Mouse (Mus musculus) embryonic fibroblast, embryonic 13.5 days (primary cell): ENCODE results near the gene Pds5a. TPM values are rescaled to one million over a fixed set of nuclear protein-coding genes. Genes with fewer than 3 reads are reported as not detected.
A peak's percentile ranks its signal among the peaks of the same experiment; 100 is the strongest.

Source experiments
- H3K27ac ChIP-seq: 2 replicates; pipeline ENCODE4 v1.5.1; 2012; ENCODE audit warnings: low read length, control low read depth, inconsistent platforms; ENCODE audit not compliant: insufficient read depth
- H3K4me1 ChIP-seq: 2 replicates; pipeline ENCODE4 v1.6.1; 2011; ENCODE audit warnings: low read length; ENCODE audit not compliant: control insufficient read depth, insufficient read depth
- H3K4me3 ChIP-seq: 2 replicates; pipeline ENCODE4 v1.5.1; 2011; ENCODE audit warnings: mild to moderate bottlenecking, control low read depth, low read length; ENCODE audit not compliant: insufficient read depth
- CTCF ChIP-seq: IDR thresholded peaks from 2 replicates; pipeline ENCODE4 v1.5.1; 2011; ENCODE audit warnings: mild to moderate bottlenecking, control low read depth, low read length, moderate library complexity, borderline replicate concordance; ENCODE audit not compliant: insufficient read depth
- POLR2A ChIP-seq: IDR thresholded peaks from 2 replicates; pipeline ENCODE4 v1.6.1; 2011; ENCODE audit warnings: low read depth, mild to moderate bottlenecking, control low read depth, low read length, moderate library complexity
- polyA plus RNA-seq: library from polyadenylated mRNA; stranded (reverse); fragments of >200 nt; gene quantifications from 2 replicates; pipeline ENCODE4 v1.2.4, GENCODE M21; 2011; ENCODE audit warnings: low read depth; ENCODE audit not compliant: missing spikeins, insufficient read length

Gene Pds5a
- polyA plus RNA-seq, 1 experiment = 225 TPM

DNA sequence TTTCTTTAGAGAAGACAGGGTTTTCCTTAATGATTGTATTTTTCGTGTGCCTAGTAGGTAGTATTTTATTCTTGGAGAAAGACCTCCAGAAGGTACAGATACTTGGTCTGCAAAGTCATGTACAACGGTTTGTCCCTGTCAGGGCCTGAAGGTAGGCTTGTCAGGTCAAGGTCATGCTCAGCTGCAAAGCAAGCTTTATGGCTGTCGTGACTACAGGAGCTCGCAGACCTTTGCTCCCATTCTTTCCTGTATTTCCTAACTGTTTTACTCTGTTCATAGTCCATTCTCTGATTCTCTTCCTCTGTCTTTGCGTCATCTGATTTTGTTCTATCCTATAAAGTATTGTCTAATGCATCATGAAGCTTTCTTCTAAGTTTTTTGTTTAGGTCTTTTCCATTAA lies 111.8 kb downstream of the Pds5a start:
- Histone ChIP-seq H3K27ac (no peak overlapping the region), H3K4me3 (no peak overlapping the region), H3K4me1 (no peaks in the 10 kb centered on the region)
- TF ChIP-seq POLR2A = no peak

DNA sequence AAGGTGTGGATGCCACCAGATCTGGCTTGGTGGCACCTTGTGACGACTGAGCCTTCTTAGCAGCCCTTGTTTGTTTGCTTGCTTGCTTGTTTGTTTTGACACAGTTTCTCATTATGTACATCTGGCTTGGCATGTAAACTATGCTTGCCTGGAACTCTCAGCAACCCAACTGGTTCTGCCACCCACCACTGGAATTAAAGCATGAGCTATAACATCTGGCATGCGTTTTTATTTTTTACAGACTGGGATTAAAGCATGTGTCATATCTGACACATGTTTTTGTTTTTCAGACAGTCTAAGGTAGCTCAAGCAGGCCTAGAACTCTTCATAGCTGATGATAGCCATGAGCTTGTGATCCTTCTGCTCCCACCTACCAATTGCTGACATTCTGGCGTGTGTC lies 119.5 kb downstream of the Pds5a start:
- TF ChIP-seq CTCF = no peak
- no peak for TF ChIP-seq POLR2A
- 0 out of 2 replicates have a peak overlapping the region, but pooled peaks have one; percentile 6 for H3K27ac ChIP-seq
- H3K4me1 ChIP-seq = peaks cover 9% of the 10 kb centered on the region; the same call in 1 of the 2 replicates
- H3K4me3 ChIP-seq = no peak overlapping the region

DNA sequence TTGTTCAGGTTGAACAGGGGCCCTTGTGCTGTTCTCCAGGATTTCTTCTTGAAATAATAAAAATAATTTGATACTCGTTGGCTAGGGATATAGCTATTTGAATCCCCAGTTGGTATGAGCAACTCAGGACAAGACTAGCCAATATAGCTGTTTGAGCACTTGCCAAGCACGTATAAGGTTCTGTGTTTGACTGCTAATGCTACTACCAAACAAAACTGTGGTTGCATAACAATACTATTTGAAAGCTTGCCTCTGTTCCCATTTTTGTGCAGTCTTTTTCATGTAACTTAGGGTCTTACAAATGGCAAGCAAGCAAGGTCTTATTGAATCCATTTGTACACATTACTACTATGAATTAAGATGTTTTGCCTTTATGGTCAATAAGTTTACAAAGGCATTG lies 122.2 kb downstream of the Pds5a start:
- no peak overlapping the region for H3K4me3 ChIP-seq
- TF ChIP-seq CTCF = no peak
- no peak for TF ChIP-seq POLR2A
- H3K27ac ChIP-seq = no peak overlapping the region
- peaks cover 9% of the 10 kb centered on the region; the same call in 1 of the 2 replicates for H3K4me1 ChIP-seq

DNA sequence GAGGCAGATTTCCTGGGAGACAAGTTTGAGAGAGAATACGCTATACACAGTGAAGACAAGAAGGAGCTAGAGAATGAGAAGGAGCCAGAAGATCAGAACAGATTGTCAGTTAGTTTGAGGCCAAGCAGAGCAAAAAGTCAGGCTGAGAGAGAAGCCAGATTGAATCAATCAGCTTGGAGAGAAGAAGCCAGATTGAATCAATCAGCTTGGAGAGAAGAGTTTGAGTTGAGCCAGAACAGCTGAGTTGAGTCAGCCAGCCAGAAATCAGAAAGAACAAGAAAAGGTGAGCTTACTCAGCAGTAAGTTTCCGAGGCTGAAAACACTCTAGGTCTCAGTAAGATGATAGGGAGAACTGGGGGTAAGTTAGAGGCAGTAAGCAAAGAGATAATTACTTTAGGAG lies 123.2 kb downstream of the Pds5a start:
- H3K4me3 ChIP-seq = no peak overlapping the region
- H3K27ac ChIP-seq = no peak overlapping the region; the same call in 1 of the 2 replicates
- TF ChIP-seq POLR2A = no peak
- no peak for TF ChIP-seq CTCF
- peaks cover 9% of the 10 kb centered on the region; the same call in 1 of the 2 replicates for H3K4me1 ChIP-seq

DNA sequence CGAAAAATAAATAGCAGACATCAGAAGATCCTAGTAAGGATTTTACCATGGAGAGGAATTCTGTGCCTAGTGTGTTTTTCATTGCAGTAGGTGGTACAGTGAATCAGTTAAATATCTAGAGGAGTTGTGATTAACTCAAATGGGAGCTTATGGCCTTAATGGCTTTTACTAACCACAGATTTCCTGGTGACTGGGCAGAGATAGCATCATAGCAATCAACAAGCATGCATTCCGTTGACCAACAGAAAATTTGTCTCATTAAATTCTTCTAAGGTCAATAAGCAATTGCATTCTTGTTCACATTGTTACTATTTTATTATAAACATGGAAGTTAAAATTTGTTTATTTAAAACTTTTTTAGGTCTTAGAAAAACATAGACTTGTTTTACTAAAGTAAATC lies 132.6 kb downstream of the Pds5a start:
- TF ChIP-seq POLR2A (no peak), CTCF (no peak)
- H3K4me1 ChIP-seq = peaks cover 3% of the 10 kb centered on the region
- H3K4me3 ChIP-seq = no peak overlapping the region
- no peak overlapping the region for H3K27ac ChIP-seq

DNA sequence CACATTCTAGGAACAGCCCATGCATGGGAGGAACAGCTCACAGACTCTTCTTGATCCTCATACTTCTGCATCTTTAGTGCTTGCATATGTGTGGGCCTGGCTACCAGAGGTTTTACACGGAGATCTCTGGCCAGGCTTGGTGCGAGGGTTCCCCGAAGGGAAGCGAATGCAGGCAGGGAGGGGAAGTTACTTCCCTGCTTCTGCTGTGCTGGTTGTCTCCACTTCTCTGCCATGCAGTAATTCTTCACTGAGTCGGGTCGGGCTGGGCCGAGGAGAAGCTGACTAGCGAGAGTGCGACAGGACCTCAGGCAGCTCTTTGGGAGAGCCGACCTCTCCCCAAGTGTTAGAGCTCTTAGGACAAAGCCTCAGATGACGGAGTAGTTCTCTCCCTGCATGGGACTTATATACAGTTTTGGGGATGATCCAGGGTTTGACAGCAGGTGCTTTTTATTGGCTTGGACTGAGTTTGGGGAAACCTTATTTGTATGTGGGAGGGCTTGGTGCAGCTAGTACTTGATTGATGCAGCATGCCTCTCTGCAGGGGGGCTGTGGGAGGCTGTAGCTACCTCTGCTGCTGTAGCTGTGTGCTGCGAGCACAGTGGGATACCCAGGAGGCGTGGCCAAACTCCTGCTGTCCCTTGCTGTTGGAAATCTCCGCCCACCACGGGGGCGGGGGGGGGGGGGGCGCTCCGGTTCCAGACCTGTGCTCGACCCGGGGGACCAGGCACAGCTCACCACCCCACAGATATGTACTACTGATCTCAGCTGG lies 136.8 kb downstream of the Pds5a start:
- TF ChIP-seq POLR2A = no peak
- Histone ChIP-seq H3K4me3 (no peak overlapping the region), H3K4me1 (peaks cover 5% of the 10 kb centered on the region), H3K27ac (no peak overlapping the region)

DNA sequence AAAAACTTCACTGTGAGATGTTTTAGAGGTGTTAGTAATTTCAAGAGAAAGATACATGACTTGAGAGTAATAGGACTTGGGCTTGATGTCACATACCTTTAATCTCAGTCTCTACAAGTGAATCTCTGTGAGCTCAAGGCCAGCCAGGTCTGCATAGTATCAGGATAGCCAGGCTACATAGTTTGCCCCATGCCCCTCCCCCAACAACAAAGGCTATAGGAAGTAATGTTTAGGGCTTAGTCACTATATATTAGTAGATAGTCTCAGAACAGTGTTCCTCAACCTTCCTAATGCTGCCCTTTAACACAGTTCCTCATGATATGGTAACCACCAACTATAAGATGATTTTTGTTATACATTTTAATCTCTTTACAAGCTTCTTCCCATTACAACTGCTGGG lies 141.0 kb downstream of the Pds5a start:
- H3K27ac ChIP-seq = no peak overlapping the region
- H3K4me1 ChIP-seq = peaks cover 4% of the 10 kb centered on the region; the same call in 1 of the 2 replicates
- no peak overlapping the region for H3K4me3 ChIP-seq
- no peak for TF ChIP-seq CTCF
- no peak for TF ChIP-seq POLR2A

Other genes starting within 250 kb of the Pds5a start
- gene Gm43552, start 205.4 kb downstream of the Pds5a start, polyA plus RNA-seq = not detected in 2 replicates
- 110 and 112 TPM in 2 replicates for gene Smim14, start 161.1 kb downstream of the Pds5a start, polyA plus RNA-seq
- 179 and 180 TPM in 2 replicates for gene Ube2k, start 161.0 kb downstream of the Pds5a start, polyA plus RNA-seq
- gene N4bp2, start 65.2 kb upstream of the Pds5a start, polyA plus RNA-seq = 13.6 and 15.4 TPM in 2 replicates
- not detected in 2 replicates for gene Rhoh, start 162.9 kb upstream of the Pds5a start, polyA plus RNA-seq
- gene Chrna9, start 236.6 kb upstream of the Pds5a start, polyA plus RNA-seq = not detected in 2 replicates